Mouse (Mus musculus) retina, embryonic 14.5 days (tissue): ENCODE data around the gene Gm20696.

Experiments
- DNase-seq: peaks from one replicate; pipeline ENCODE4 v3.0.0-alpha.2; 2015; ENCODE audit warnings: low spot score

Gm20696 gene

DNA sequence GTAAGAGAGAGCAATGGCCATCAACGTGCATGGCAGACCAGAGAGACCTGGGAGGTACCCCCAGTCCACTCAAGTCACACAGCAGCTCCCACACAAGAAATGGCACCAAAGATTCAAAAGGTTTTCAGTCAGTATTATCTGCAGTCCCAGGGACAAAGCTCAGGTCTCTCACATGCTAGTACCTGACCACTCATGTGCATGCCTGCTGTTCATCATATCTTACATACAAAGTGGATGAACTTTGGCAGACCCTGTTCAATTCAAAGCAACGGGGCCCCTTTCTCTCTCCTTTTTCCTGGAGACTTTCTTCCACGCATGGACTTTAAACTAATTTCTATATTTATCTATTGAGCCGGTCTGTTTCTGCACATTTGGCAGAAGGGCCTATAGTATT, 404.9 kb downstream of the Gm20696 start:
- no peak for DNase-seq

- no peak for DNase-seq
These were observed 405.5 kb downstream of the Gm20696 start for GRCm38 (mm10) chr6:99260941-99261736.

GRCm38 (mm10) chr6:99258346-99258745, 408.3 kb downstream of the Gm20696 start:
- DNase-seq, result no peak

GRCm38 (mm10) chr6:99257676-99258075, 408.9 kb downstream of the Gm20696 start:
- no peak for DNase-seq

GRCm38 (mm10) chr6:99253331-99253730, 413.3 kb downstream of the Gm20696 start:
- DNase-seq, result no peak

DNA sequence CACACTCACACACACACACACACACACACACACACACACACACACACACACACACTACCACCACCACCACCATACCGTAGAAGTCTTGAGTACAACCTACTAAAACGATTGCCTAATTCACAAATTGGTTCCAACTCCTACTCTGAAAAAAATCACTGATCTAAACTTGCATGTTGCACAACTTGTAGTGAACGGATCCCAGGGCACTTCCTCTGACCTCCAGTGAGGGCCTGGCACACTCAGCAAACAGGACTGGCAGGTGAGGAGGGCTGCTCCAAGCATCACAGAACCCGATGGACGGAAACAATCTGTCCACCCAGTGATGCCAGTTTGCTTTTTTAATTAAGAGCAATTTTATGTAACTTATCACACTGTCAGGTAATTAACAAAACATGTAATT, 413.8 kb downstream of the Gm20696 start:
- DNase-seq, result no peak

- no peak for DNase-seq
These were observed 414.7 kb downstream of the Gm20696 start for GRCm38 (mm10) chr6:99251924-99252323.

GRCm38 (mm10) chr6:99251222-99251621, 415.4 kb downstream of the Gm20696 start:
- DNase-seq, result no peak

GRCm38 (mm10) chr6:99249496-99250030, 417.0 kb downstream of the Gm20696 start:
- DNase-seq, result no peak

GRCm38 (mm10) chr6:99248396-99248795, 418.2 kb downstream of the Gm20696 start:
- no peak for DNase-seq

DNA sequence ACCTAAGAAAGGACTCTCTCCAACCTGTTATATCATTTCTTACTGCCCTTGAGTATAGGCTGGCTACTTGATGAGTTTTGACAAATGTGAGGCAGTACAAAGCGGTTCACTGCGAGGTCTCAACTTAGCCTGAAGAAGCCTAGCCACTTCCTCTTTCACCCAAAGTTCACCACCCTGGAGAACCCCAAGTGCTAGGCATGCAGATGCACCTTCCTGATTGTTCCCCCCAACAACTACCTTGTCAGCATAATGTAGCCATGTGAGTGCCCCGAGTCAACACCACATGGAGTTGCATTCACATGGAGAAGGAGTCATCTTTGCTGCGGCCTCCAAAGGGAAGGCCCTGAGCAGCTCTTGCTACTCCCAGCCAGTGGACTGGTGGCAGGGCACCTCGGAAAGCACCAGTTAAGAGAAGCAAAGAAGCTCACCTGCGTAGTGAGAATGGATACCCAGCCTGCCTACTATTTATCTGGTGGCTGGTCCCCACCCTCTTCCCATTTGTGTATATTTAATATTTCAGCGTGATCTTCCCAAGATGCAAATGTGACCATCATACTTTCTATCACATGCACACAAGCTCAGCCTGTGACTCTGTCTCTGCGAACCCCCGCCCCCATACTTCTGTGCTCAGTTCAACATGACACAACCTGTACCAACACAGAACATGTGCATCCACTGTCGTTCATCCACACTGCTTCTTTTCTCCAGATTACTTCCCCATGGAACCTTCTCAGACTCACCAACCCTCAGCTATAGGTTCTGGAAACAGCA, 424.8 kb downstream of the Gm20696 start:
- no peak for DNase-seq

DNA sequence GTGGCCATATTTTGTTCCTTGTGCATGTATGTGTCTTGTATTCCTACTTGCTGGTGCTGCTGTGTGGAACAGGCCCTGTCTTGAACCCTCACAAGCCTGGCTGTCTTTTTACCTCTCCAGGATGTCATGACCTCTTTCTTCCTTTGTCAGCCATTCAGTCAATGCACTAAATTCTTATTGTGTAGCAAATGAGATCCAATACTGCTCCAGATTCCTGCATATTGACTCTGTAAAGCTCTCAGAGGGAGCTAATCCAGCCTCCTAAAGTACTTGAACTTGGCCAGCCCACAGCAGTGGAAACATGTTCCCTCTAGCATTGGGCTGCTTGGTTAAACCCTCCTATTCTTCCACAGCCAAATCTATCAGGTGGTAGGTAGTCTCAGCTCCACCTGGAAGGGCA, 425.8 kb downstream of the Gm20696 start:
- DNase-seq, result no peak

DNA sequence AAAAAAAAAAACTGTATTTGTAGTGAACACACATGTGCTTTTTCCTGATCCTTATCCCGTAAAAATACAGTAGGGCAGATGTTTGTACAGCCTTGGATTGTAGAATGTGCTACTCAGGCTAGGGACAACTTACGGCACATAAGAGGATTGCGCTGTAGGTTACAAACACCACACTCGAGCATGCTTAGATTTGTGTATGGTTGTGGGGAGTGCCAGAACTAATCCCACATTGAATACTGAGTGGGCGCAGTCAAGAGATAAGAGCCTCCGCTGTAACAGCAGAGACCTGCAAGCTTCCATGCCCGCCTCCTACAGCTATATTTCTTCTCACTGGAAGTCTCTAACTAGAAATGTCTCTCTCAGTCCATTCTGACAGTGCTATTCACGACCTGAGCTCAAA, 431.0 kb downstream of the Gm20696 start:
- no peak for DNase-seq

DNA sequence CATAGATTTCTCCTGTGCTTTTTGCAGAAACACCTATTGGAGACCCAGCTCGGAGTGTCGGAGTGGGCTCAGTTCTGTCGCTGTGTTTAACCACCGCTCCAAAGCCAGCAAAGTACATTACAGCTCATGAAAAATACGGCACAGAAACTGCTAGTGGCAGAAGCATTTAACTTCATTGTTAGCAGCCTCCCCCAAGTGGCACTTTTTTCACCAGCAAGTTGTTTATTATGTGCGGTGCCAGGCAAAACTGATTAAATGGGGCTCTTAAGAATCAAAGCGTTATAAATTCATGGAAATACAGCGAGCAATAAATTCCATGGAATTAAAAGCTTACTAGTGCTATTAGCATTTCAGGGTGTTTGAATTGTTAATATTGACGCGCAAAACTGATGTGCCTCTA, 433.2 kb downstream of the Gm20696 start:
- DNase-seq, result no peak

DNA sequence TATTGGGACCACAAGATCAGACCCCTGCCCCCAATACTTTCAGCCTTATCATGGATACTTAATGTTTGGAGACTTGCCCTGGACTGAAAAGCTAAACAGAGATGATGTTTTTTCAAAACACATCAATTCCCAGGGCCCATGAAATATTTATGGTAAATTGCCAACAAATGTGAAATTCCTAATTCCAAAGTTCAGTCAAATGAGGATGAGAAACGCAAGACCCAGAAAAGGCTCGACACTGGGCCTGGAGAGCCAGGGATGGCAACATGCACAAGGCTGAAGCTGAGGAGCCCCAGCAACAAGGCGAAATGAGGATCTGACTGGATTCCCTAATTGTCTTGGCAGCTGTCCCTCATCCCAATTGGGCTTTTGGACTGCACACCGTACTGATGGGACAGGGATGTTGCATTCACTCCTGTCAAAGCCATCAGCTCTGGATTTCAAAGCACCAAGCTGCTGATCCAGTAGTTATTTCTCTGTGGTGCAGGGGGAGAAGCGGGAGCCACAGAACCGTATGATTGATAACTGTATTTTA, 438.2 kb downstream of the Gm20696 start:
- DNase-seq, result no peak

DNA sequence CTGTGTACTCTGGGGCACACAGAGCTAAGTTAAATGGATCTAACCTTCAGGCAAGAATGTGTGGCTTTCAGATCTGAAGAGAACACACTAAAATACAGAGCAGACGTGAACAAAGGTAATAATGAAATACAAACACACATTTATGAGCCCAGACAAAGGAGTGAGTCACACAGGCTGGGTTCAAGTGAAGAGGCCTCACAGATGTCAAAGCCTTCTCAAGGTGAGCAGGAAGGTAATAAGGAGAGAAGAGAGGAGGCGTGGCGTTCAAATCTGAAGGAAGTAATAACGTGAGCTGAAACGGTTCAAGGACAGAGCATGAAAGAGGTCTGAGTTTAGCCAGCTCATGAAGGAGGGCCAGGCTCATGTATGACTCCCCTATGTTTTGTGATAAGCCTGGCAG, 445.4 kb downstream of the Gm20696 start:
- DNase-seq, result no peak

GRCm38 (mm10) chr6:99220472-99220871, 446.1 kb downstream of the Gm20696 start:
- no peak for DNase-seq

- DNase-seq, result no peak
These were observed 448.8 kb downstream of the Gm20696 start for GRCm38 (mm10) chr6:99217846-99218245.

GRCm38 (mm10) chr6:99217155-99217554, 449.4 kb downstream of the Gm20696 start:
- DNase-seq, result no peak

GRCm38 (mm10) chr6:99212461-99212860, 454.1 kb downstream of the Gm20696 start:
- no peak for DNase-seq

DNA sequence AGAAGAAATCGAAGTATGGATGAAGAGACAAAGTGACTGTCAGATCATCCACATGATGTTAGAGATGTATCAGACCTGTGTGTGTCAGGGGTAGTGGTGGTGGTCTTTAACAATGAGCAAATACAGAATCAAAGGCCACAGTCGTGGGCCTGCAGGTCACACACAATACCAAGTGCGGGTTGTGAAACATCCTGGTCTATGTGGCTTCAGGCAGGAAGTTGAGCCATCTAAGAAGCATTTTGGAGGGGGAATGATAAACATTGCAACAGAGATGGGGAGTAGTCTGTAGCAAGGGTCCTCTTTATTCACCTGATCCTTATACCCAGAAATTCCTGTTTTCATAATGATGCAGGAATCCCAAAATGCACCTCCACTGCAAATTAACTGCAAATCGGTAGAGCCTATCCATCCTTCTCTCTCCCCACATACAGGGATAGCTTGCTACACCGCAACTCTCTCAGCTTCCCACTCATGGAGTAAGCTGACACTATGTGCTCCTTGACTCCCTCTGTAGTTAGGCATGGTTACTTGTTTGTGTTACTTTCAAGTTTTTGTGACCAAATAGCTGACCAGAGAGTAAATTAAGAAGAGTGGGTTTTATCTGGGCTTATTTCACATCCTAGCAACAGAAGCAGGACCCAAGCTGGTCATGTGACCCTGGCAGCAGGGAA, 454.8 kb downstream of the Gm20696 start:
- no peak for DNase-seq

DNA sequence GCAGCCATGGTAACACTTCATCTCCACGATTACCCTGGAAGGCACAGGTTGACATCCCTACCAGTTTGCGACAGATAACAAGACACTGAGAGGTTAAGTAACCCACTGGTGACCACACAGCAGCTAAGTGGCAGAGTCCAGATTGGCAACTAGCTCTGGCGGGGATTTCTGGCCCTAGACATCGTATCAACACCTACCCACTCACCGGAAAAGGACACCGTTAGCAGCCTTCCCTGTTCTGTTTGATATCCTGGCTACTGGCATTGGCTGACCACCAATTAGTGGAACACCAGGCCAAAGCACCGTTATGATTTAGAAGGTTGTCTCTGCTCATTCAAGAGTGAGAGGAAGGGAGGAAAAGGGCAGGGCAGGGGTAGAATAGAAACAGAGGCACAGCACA, 456.4 kb downstream of the Gm20696 start:
- DNase-seq, result no peak
